Mouse (Mus musculus) hematopoietic multipotent progenitor cell, adult 10-12 weeks (in vitro differentiated cells): ENCODE results near the gene Mcoln2. TPM values are rescaled to one million over a fixed set of nuclear protein-coding genes. Genes with fewer than 3 reads are reported as not detected.

Experiments used
- polyA plus RNA-seq: library from polyadenylated mRNA; stranded (reverse); fragments of >175 nt; gene quantifications from 2 replicates; pipeline ENCODE4 v1.2.3, GENCODE M21; 2012; ENCODE audit warnings: low replicate concordance

Gene Mcoln2
- 2.9 and 4.5 TPM in 2 replicates for polyA plus RNA-seq

DNA sequence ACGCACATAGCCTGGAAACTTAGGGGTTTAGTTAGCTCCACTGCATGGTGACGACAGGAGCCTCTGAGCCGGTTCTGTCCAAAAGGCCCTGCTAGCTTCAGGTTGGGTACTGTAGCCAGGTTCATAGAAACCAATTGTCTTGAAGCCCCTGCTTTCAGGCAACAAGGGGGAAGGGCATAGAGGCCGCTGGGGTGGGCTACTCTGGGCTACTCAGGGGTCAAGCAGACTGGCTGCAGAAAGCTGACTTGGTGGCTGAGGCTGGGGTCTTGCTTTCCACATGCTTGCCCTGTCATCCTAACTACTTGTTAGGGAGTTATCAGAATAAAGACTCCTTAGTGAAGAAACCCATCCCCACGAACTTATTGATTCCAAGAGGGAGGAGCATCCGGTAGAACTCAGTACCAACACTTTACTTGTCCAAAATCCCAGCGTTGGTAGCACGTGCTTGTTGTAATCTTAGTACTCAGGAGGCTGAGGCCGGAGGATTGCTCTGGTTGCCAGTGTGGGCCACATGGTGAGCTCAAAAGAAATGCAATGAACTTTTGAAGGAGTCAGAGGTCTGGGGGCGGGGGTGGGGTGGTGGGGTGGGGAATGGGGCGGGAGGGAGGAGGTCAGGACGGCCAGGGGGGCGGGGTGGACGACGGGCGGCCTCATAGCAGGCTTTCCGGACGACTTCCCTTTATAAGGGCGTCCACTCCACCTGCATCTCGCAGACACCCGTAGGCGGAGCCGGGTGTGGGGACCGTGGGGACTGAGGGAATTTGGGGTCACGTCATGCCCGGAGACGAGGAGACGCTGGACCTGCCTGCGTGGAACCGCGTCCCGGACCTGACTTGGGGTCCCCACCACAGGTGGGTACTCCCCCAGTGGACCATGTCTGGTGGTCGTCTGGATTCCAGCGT, at the start of gene Mcoln2:
Mcoln2 (plus strand) TSS at position 678 of the 902 bp plus-strand sequence.

DNA sequence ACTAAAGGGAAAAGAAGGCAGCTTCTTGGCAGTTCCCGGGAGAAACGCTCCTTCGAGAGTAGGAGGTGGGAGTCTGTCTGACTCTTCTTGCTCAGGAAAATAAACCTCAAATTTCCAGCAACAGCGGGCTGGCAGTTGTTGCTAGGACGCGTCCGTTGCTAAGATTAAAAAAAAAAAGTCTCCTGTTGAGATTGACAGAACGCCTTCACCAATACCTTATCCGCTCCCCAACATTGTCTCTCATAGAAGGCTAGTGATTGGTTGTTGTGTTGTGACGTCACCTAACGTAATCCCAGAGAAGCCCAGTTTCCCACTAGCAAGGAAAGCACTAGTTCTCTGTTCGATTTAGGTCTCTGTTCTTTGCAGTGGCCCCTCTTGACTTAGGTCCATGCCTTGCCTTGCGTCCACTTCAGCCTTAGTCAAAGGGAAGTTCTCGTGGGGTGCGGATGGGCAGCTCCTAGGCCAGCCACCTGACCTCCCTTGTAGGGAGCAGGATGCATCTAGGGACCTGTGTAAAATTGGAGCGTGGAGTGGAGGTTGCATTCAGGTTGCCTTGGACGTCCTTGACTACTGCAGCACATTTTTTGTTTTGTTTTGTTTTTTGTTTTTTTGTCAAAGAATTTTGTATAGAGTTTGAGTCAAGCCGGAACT, 41.6 kb upstream of the Mcoln2 start, which contains the start of gene Wdr63:
Wdr63 (minus strand) TSS at position 210 of the 651 bp plus-strand sequence.

DNA sequence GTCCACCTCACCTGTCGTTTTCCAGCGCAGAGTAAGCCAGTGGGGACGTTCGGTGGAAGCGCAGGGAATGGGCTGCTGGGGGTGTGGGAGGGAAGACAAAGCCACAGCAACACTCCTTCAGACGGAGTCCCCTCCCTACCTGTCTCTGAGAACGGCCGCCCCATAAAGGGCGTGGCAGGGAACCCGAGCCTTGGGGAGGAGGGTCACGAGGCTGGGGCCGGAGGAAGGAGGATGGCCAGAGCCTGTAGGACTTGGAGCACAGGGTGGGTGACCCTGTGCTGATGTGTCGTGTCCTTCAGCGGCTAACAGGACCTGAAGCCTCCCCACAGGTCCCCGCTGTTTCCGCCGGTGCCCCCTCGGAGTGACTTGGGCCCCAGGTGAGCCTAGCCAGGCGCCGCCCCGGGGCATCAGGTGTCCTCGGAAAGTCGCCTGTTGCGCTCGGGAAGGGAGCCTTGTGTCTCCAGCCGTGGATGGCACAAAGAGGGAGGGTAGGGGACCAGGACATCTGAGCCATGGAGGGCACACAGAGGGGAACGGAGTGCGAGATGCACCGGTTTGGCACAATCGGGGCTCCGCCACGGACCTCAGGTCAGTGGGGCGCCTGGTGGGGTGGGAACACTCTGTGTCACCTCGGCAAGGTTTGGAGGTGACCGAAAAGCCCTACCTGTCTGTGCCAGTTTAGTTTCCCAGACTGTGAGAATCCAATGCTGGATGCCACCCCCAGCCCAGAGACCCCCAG, 32.2 kb upstream of the Mcoln2 start, which contains the start of gene Mcoln3:
Mcoln3 (plus strand) TSS at position 193 of the 739 bp plus-strand sequence.

DNA sequence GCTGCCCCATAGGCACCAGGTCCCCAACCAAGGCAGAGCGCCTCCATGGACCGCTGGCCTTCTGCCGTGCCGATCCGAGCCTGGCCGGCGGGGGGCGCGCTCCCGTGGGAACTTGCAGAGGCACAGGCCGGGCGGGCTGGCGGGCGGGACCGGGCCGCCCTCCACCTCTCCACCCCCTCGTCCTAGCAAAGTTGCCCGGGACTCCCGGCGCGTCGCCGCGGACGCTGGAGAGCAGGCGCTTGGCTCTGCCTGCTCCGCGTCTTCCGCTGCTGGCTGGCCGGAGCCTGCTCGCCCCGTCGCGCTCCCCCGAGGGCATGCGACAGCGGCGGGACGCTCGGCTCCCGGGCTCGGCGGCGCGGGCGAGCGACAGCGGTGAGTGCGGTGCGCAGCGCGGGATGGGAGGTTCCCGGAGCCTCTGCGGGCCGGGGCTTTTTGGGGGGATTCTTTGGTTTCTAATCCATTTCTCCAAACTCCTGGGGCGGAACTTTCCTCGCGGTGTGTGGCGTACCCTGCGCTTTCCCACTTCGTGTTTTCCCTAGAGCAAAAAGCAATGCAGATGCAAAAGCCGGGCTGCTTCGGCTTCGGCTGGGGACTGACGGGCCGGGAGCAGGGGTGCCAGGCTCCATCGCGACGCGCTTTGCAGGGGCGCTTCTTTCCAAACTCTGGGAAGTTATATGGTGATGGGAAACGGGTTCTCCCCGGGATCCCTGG, 71.3 kb downstream of the Mcoln2 start, which contains the start of gene Lpar3:
Lpar3 (plus strand) TSS at position 188 of the 711 bp plus-strand sequence.

Other genes starting within 250 kb of the Mcoln2 start
- gene Bcl10, start 227.0 kb upstream of the Mcoln2 start, polyA plus RNA-seq = 32.2 and 37.1 TPM in 2 replicates
- gene 2410004B18Rik, start 211.8 kb upstream of the Mcoln2 start, polyA plus RNA-seq = 16.2 and 38.8 TPM in 2 replicates
- gene Syde2, start 162.0 kb upstream of the Mcoln2 start, polyA plus RNA-seq = 0.08 and 0.18 TPM in 2 replicates
- not detected in 2 replicates for gene Wdr63, start 41.7 kb upstream of the Mcoln2 start, polyA plus RNA-seq
- 0.13 and 1.8 TPM in 2 replicates for gene Mcoln3, start 32.4 kb upstream of the Mcoln2 start, polyA plus RNA-seq
- 0.10 and 0.65 TPM in 2 replicates for gene Lpar3, start 71.1 kb downstream of the Mcoln2 start, polyA plus RNA-seq